Mouse (Mus musculus): ENCODE results near the gene Slc12a8.

GRCm38 (mm10) chr16:33482309-33482708 is 34.8 kb upstream of the Slc12a8 start:
- TF ChIP-seq ZKSCAN1 (IDR thresholded peaks at IDR 0.05; ENCODE audit: borderline replicate concordance, low read depth, low read length) (no peak), NRF1 (IDR thresholded peaks at IDR 0.05; ENCODE audit: low read depth, low read length) (no peak)
